Mouse (Mus musculus) intestine, postnatal 0 days (tissue): ENCODE data around the gene Tekt3. TPM values are rescaled to one million over a fixed set of nuclear protein-coding genes. Genes with fewer than 3 reads are reported as not detected.

Experiments used
- ATAC-seq: fragments of 200-750 bp; cut with Nextera tagmentation; 2 replicates; pipeline ENCODE4 v1.8.0; 2017; ENCODE audit warnings: mild to moderate bottlenecking, moderate TSS enrichment, moderate library complexity
- H3K27ac ChIP-seq: fragments of 300-500 bp; sonication (generic); 2 replicates; pipeline ENCODE4 v1.5.1; 2014; ENCODE audit warnings: mild to moderate bottlenecking, low read depth, low read length, moderate library complexity
- H3K27me3 ChIP-seq: fragments of 300-500 bp; sonication (generic); replicated peaks from 2 replicates; pipeline ENCODE4 v1.6.1; 2014; ENCODE audit warnings: low read length, mixed read lengths; ENCODE audit not compliant: control insufficient read depth, insufficient read depth
- H3K36me3 ChIP-seq: fragments of 300-500 bp; sonication (generic); 2 replicates; pipeline ENCODE4 v1.6.1; 2014; ENCODE audit warnings: mild to moderate bottlenecking, moderate library complexity; ENCODE audit not compliant: control insufficient read depth, insufficient read depth
- H3K4me1 ChIP-seq: fragments of 300-500 bp; sonication (generic); replicated peaks from 2 replicates; pipeline ENCODE4 v1.6.1; 2014; ENCODE audit warnings: antibody characterized with exemption, low read length, mixed read lengths; ENCODE audit not compliant: control insufficient read depth, insufficient read depth
- H3K4me2 ChIP-seq: fragments of 300-500 bp; sonication (generic); replicated peaks from 2 replicates; pipeline ENCODE4 v1.6.1; 2014; ENCODE audit warnings: low read depth, mild to moderate bottlenecking, moderate library complexity
- H3K4me3 ChIP-seq: fragments of 300-500 bp; sonication (generic); 2 replicates; pipeline ENCODE4 v1.5.1; 2014; ENCODE audit warnings: low read depth, low read length
- H3K9ac ChIP-seq: fragments of 300-500 bp; sonication (generic); 2 replicates; pipeline ENCODE4 v1.6.1; 2014; ENCODE audit warnings: mild to moderate bottlenecking, low read depth, low read length
- H3K9me3 ChIP-seq: fragments of 300-500 bp; sonication (generic); 2 replicates; pipeline ENCODE4 v1.6.1; 2016; ENCODE audit warnings: mixed run types; ENCODE audit not compliant: control insufficient read depth
- CTCF ChIP-seq: sonication (generic); IDR thresholded peaks from 2 replicates; pipeline ENCODE4 v1.5.1; 2016; ENCODE audit warnings: low read depth, mild to moderate bottlenecking, control low read depth, antibody characterized with exemption, moderate library complexity
- WGBS: fragments of 180-500 bp; shearing (Covaris S2); extraction: QIAGEN DNeasy Blood & Tissue Kit; methylation state at CpG from one replicate; pipeline ENCODE4 v1.1.7; 2014; 5-methylcytosine and 5-hydroxymethylcytosine counted together
- polyA plus RNA-seq: library from polyadenylated mRNA; unstranded; fragments of >200 nt; fragmentation: Nextera tagmentation; extraction: Ambion mirVana; gene quantifications from 2 replicates; pipeline ENCODE4 v1.2.1, GENCODE M21; 2015

Gene Tekt3
- polyA plus RNA-seq, 1 experiment from 2014 or later = not detected

GRCm38 (mm10) chr11:63099390-63099789 is 37.9 kb downstream of the Tekt3 start:
- Histone ChIP-seq H3K4me1 (no peaks in the 10 kb centered on the region), H3K9ac (no peak overlapping the region), H3K27ac (no peak overlapping the region), H3K9me3 (no peaks in the 10 kb centered on the region), H3K27me3 (no peaks in the 10 kb centered on the region), H3K4me2 (no peak overlapping the region), H3K36me3 (no peaks in the 10 kb centered on the region), H3K4me3 (no peak overlapping the region)
- WGBS = 36% methylated on average over 3 of the region's 3 CpGs
- TF ChIP-seq CTCF = no peak
- ATAC-seq = no peak

GRCm38 (mm10) chr11:63103256-63103655 is 41.8 kb downstream of the Tekt3 start:
- ATAC-seq = no peak
- Histone ChIP-seq H3K4me1 (no peaks in the 10 kb centered on the region), H3K27me3 (no peaks in the 10 kb centered on the region), H3K4me2 (no peak overlapping the region), H3K4me3 (no peak overlapping the region), H3K27ac (no peak overlapping the region), H3K36me3 (no peaks in the 10 kb centered on the region), H3K9me3 (no peaks in the 10 kb centered on the region), H3K9ac (no peak overlapping the region)
- TF ChIP-seq CTCF = no peak
- WGBS = 73% methylated on average over 7 of the region's 7 CpGs

GRCm38 (mm10) chr11:63104026-63104425 is 42.6 kb downstream of the Tekt3 start:
- no peak overlapping the region for H3K4me3 ChIP-seq
- no peak for TF ChIP-seq CTCF
- WGBS = 63% methylated on average over 2 of the region's 2 CpGs
- H3K27ac ChIP-seq = no peak overlapping the region
- H3K9ac ChIP-seq = no peak overlapping the region
- no peaks in the 10 kb centered on the region for H3K27me3 ChIP-seq
- no peaks in the 10 kb centered on the region for H3K9me3 ChIP-seq
- H3K36me3 ChIP-seq = no peaks in the 10 kb centered on the region
- no peak for ATAC-seq
- no peaks in the 10 kb centered on the region for H3K4me1 ChIP-seq
- no peak overlapping the region for H3K4me2 ChIP-seq

GRCm38 (mm10) chr11:63109230-63109775 is 47.8 kb downstream of the Tekt3 start:
- TF ChIP-seq CTCF = no peak
- Histone ChIP-seq H3K36me3 (no peaks in the 10 kb centered on the region), H3K4me1 (no peaks in the 10 kb centered on the region), H3K27ac (no peak overlapping the region), H3K9ac (no peak overlapping the region), H3K4me2 (no peak overlapping the region), H3K9me3 (no peaks in the 10 kb centered on the region), H3K4me3 (no peak overlapping the region), H3K27me3 (no peaks in the 10 kb centered on the region)
- ATAC-seq = no peak
- WGBS = 72% methylated on average over 1 of the region's 1 CpGs

GRCm38 (mm10) chr11:63110329-63110728 is 48.9 kb downstream of the Tekt3 start:
- 88% methylated on average over 3 of the region's 3 CpGs for WGBS
- TF ChIP-seq CTCF = no peak
- no peak overlapping the region for H3K27ac ChIP-seq

GRCm38 (mm10) chr11:63114807-63115641 is 53.6 kb downstream of the Tekt3 start:
- ATAC-seq = peak; percentile 31; the same call in 1 of the 2 replicates
- Histone ChIP-seq H3K4me3 (no peak overlapping the region), H3K27me3 (no peaks in the 10 kb centered on the region), H3K9me3 (no peaks in the 10 kb centered on the region), H3K36me3 (no peaks in the 10 kb centered on the region), H3K9ac (no peak overlapping the region), H3K4me1 (no peaks in the 10 kb centered on the region), H3K27ac (no peak overlapping the region), H3K4me2 (no peak overlapping the region)
- TF ChIP-seq CTCF = no peak
- WGBS = 78% methylated on average over 8 of the region's 8 CpGs

More at GRCm38 (mm10) chr11:63110329-63110728, 48.9 kb downstream of the Tekt3 start:
- Histone ChIP-seq H3K4me3 (no peak overlapping the region), H3K27me3 (no peaks in the 10 kb centered on the region), H3K9me3 (no peaks in the 10 kb centered on the region), H3K4me1 (no peaks in the 10 kb centered on the region), H3K9ac (no peak overlapping the region), H3K4me2 (no peak overlapping the region), H3K36me3 (no peaks in the 10 kb centered on the region)
- no peak for ATAC-seq
